Mouse (Mus musculus) midbrain, embryonic 12.5 days (tissue): ENCODE data around the gene Fn1. TPM values are rescaled to one million over a fixed set of nuclear protein-coding genes. Genes with fewer than 3 reads are reported as not detected.

Experiments used
- ATAC-seq: fragments of 200-750 bp; cut with Nextera tagmentation; 2 replicates; pipeline ENCODE4 v1.8.0; 2017; ENCODE audit warnings: low read depth, moderate TSS enrichment, moderate library complexity; ENCODE audit not compliant: low FRiP score
- H3K27ac ChIP-seq: fragments of 300-500 bp; sonication (generic); replicated peaks from 2 replicates; pipeline ENCODE4 v1.5.1; 2016; ENCODE audit warnings: mild to moderate bottlenecking
- H3K27me3 ChIP-seq: fragments of 300-500 bp; sonication (generic); 2 replicates; pipeline ENCODE4 v1.6.1; 2016; ENCODE audit warnings: mild to moderate bottlenecking
- H3K36me3 ChIP-seq: fragments of 300-500 bp; sonication (generic); 2 replicates; pipeline ENCODE4 v1.6.1; 2016
- H3K4me1 ChIP-seq: fragments of 300-500 bp; sonication (generic); 2 replicates; pipeline ENCODE4 v1.6.1; 2016
- H3K4me2 ChIP-seq: fragments of 300-500 bp; sonication (generic); replicated peaks from 2 replicates; pipeline ENCODE4 v1.6.1; 2016; ENCODE audit warnings: mild to moderate bottlenecking, moderate library complexity
- H3K4me3 ChIP-seq: fragments of 300-500 bp; sonication (generic); 2 replicates; pipeline ENCODE4 v1.5.1; 2016; ENCODE audit warnings: mild to moderate bottlenecking
- H3K9ac ChIP-seq: fragments of 300-500 bp; sonication (generic); replicated peaks from 2 replicates; pipeline ENCODE4 v1.6.1; 2016; ENCODE audit warnings: mild to moderate bottlenecking, moderate library complexity
- H3K9me3 ChIP-seq: fragments of 300-500 bp; sonication (generic); 2 replicates; pipeline ENCODE4 v1.6.1; 2016; ENCODE audit warnings: mild to moderate bottlenecking
- WGBS: fragments of 180-500 bp; shearing (Covaris S2); methylation state at CpG from one replicate; pipeline ENCODE4 v1.1.7; 2016; 5-methylcytosine and 5-hydroxymethylcytosine counted together
- polyA plus RNA-seq: library from polyadenylated mRNA; unstranded; fragments of >200 nt; fragmentation: Nextera tagmentation; extraction: Ambion mirVana; gene quantifications from 2 replicates; pipeline ENCODE4 v1.2.1, GENCODE M21; 2016

Fn1 gene
- polyA plus RNA-seq, 1 experiment from 2014 or later: 108 TPM

DNA sequence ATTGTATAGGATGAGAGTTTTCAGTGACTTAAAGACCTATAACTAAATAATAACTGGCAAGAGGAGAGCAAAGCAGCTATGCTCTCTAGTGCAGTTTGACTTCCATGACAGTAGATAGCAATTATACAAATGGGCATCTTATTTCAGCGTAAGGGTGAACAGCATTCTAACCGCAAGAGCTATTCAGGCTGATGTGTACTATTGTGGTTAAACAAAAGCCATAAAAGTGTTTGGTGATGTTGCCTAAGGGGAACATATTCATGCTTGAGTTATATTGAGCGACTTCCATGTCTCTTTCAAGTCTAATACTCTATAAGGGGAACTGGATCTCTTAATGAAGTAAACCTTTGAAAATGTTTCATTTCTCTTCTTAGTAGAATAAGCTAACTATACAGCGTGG, 21.3 kb upstream of the Fn1 start:
- WGBS: 80% methylated on average over 4 of the region's 4 CpGs
- no peak overlapping the region for H3K9ac ChIP-seq
- no peaks in the 10 kb centered on the region for H3K9me3 ChIP-seq
- H3K27ac ChIP-seq: 0 out of 2 replicates have a peak overlapping the region, but pooled peaks have one; percentile 7
- H3K27me3 ChIP-seq: no peaks in the 10 kb centered on the region
- H3K4me2 ChIP-seq: no peak overlapping the region
- H3K4me3 ChIP-seq: no peak overlapping the region
- H3K4me1 ChIP-seq: peaks cover 12% of the 10 kb centered on the region
- no peaks in the 10 kb centered on the region for H3K36me3 ChIP-seq
- ATAC-seq: no peak

DNA sequence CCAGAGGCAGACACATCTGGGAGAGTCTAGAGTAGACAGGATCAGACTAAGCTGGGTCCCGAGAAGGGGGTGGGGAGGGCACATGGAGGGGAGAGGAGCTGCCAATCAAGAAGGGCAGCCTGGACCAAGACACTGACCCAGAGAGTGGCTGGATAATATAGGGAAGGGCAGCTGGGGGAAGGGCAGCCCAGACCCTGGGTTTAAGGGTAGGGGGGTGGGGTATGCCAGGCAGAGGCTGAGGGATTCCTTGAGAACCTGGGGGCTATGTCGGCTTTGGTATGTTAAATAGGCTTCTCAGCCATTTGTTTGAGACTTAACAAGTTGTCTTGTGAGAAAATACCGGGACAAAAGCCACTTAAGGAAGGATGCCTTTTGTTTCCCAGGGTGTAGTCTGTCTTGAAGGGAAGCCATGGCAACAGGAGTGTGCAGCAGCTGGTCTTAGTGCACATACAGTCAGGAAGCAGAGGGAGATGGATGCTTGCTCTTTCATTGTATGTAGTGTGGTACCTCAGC, 20.5 kb upstream of the Fn1 start:
- no peaks in the 10 kb centered on the region for H3K36me3 ChIP-seq
- no peak overlapping the region for H3K4me2 ChIP-seq
- peak; percentile 92 for ATAC-seq
- no peaks in the 10 kb centered on the region for H3K27me3 ChIP-seq
- no peak overlapping the region for H3K9ac ChIP-seq
- no peaks in the 10 kb centered on the region for H3K9me3 ChIP-seq
- H3K4me1 ChIP-seq: peaks cover 12% of the 10 kb centered on the region
- no peak overlapping the region for H3K4me3 ChIP-seq
- 3% methylated on average over 3 of the region's 3 CpGs for WGBS
- 0 out of 2 replicates have a peak overlapping the region, but pooled peaks have one; percentile 7 for H3K27ac ChIP-seq

DNA sequence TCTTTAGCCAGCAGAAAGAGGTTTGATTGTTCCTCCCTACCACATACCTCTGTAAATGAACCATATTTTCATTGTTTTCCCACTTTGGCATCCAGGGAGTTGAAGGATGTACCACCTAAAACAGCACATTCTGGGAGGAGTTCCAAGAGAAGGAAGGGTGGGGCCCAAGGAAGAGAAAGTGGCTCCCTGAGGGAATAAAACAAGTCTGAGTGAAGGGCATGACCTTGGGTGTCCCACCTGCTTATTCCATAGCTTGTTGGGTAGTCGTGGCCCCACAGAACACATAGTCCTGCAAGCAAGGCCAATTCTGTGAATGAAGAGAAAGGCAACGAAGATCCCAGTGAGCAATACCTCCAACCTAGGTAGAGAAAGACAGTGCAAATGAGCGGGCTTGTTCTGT, 19.3 kb upstream of the Fn1 start:
- Histone ChIP-seq H3K4me3 (no peak overlapping the region), H3K9me3 (0 out of 2 replicates have a peak, but pooled peaks cover 4% of the 10 kb centered on the region), H3K4me1 (peaks cover 12% of the 10 kb centered on the region), H3K27me3 (no peaks in the 10 kb centered on the region), H3K9ac (no peak overlapping the region), H3K27ac (no peak overlapping the region), H3K36me3 (no peaks in the 10 kb centered on the region), H3K4me2 (no peak overlapping the region)
- 86% methylated on average over 3 of the region's 3 CpGs for WGBS
- no peak for ATAC-seq

DNA sequence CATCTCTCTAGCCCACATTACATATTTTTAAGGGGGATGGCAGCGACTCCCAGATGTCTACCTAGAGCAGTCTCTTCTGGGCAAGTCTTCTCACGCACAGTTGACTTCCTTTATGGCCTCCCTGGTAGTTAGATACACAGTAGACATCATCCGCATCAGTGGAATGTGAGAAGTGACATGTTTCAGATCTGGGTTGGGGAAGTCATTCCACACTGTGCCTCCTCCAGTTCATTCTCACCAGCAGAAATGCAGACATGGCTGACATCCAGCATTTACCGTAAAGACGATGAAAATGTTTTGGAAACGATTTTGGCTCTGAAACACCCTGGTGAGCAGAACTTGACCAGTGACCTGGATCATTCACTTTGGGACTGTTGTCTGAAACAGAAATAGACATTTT, 10.2 kb upstream of the Fn1 start:
- no peak for ATAC-seq
- Histone ChIP-seq H3K4me2 (no peak overlapping the region), H3K27me3 (no peaks in the 10 kb centered on the region), H3K9me3 (0 out of 2 replicates have a peak, but pooled peaks cover 11% of the 10 kb centered on the region), H3K9ac (no peak overlapping the region), H3K4me1 (no peaks in the 10 kb centered on the region), H3K27ac (no peak overlapping the region), H3K4me3 (no peak overlapping the region), H3K36me3 (no peaks in the 10 kb centered on the region)
- 89% methylated on average over 6 of the region's 6 CpGs for WGBS

DNA sequence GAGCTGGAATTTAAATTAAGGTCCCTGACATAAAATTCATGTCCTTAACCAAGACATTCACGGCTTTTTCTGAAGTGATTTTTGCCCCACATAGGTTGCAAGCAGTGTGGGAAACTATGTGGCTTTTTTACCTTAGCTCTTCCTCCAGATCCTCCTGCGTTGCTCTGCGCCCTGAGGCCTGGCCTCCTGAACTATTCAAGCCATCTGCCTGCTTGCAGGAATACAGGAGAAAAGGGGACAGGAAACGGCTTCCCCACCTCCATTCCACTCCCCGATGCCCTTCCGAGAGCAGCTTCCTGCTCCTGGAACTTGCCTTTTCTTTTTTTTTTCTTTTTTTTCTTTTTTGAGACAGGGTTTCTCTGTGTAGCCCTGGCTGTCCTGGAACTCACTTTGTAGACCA, 5.6 kb upstream of the Fn1 start:
- no peaks in the 10 kb centered on the region for H3K36me3 ChIP-seq
- peaks cover 9% of the 10 kb centered on the region for H3K27me3 ChIP-seq
- 0 out of 2 replicates have a peak, but pooled peaks cover 8% of the 10 kb centered on the region for H3K9me3 ChIP-seq
- no peak overlapping the region for H3K9ac ChIP-seq
- 86% methylated on average over 6 of the region's 6 CpGs for WGBS
- H3K4me3 ChIP-seq: no peak overlapping the region
- peaks cover 6% of the 10 kb centered on the region; the same call in 1 of the 2 replicates for H3K4me1 ChIP-seq
- H3K27ac ChIP-seq: no peak overlapping the region
- H3K4me2 ChIP-seq: no peak overlapping the region
- ATAC-seq: no peak

DNA sequence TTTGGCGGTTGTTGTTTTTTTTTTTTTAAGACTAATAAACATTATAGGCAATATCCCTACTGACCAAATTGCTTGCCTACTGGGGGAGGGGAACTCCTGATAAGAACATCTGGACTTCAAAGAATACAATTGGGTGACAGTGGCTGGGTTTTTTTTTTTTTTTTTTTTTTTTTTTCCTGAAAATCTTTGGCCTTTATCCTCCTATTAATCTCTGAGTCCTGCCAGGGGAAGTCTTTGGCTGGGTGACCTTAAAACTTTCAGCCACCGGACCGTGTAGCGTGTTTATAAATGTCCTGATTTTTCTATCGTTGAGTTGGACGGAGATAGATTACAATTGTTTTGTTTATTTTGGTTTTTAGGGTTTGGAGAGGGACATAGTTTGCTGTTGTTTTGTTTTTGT, 3.3 kb upstream of the Fn1 start:
- no peak overlapping the region for H3K4me3 ChIP-seq
- H3K36me3 ChIP-seq: no peaks in the 10 kb centered on the region
- no peak overlapping the region for H3K27ac ChIP-seq
- no peak overlapping the region for H3K4me2 ChIP-seq
- no peaks in the 10 kb centered on the region for H3K9me3 ChIP-seq
- peaks cover 12% of the 10 kb centered on the region for H3K4me1 ChIP-seq
- WGBS: 81% methylated on average over 6 of the region's 6 CpGs
- H3K27me3 ChIP-seq: peaks cover 13% of the 10 kb centered on the region
- no peak for ATAC-seq
- H3K9ac ChIP-seq: no peak overlapping the region

DNA sequence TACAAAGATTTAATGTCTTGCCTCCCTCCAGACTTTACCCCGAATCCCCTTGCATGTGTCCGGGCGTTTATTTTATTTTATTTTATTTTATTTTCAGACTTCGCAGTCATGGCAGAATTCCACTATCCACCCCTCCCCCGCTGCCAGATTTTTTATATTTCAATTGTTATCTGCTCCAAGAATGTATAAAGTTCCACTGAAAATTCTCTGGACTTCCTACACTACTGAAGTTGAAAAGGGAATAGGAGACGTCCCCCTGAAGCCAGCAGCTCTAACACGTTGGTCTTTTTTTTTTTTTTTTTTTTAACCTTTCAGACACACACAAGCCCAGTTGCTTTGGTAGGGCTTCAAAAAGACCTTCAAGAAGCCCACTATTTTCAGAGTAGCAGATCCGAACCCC, 1.2 kb upstream of the Fn1 start:
- H3K27ac ChIP-seq: no peak overlapping the region
- no peak for ATAC-seq
- no peak overlapping the region; the same call in 1 of the 2 replicates for H3K9ac ChIP-seq
- no peaks in the 10 kb centered on the region for H3K9me3 ChIP-seq
- peaks cover 30% of the 10 kb centered on the region for H3K27me3 ChIP-seq
- WGBS: 10% methylated on average over 8 of the region's 8 CpGs
- peak overlapping the region; percentile 67 for H3K4me3 ChIP-seq
- peaks cover 13% of the 10 kb centered on the region for H3K4me1 ChIP-seq
- peak overlapping the region; percentile 91 for H3K4me2 ChIP-seq
- H3K36me3 ChIP-seq: 0 out of 2 replicates have a peak, but pooled peaks cover 3% of the 10 kb centered on the region

DNA sequence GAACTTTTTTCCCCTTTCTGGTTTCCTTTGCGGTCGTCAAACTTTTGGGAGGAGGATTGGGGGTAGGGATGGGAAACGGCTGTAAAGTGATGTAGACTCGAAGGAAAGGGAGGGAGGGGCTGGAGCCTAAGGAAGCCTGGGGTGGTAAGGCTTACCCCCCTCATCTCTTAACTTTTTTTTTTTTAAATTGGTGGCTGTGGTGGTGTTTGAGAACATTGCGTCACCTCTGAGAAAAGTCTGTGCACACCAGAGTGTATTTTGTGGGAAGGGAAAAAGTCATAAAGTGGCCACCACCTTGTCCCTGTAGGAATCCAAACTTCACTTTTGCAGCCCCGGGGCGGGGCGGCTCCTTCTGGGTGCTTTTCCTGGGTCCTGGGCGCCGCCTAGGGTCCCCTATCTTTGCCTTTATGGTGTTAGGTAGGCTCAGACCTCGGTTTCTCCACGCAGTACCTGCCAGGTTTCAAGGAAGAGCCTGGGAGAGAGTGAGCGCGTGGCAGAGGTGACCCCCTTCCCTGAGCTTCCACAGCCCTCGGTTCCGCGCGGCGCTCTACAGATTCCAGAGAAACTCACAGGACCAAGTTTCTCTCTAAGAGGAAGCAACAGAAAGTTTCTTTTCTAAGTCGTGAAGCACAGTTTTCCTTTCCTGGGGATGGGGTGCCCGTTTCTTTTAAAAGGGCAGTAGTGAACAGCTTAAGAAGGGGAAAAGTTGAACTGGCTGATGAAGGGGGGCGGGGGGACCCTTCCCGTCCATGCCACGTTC, 580 bp upstream of the Fn1 start:
- Histone ChIP-seq H3K27ac (peak overlapping the region; percentile 83), H3K4me1 (peaks cover 13% of the 10 kb centered on the region)
- peak; percentile 31 for ATAC-seq

DNA sequence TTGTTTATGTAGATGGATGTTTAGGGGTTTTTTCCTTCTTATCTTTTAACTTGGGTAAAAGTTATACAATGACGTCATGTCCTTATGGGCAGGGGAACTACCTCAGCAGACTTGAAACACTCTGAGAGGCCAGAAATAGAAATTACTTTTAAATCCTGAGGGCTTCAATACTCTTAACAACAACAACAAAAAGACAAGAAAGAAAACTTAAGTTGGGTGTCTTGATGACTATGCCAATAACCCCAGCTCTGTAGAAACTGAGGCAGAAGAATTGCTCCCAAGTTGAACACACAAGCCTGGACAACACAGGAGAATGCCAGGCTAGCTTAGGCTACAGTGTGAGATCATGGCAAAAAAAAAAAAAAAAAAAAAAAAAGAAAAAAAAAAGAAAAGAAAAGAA, 1.2 kb downstream of the Fn1 start:
- Histone ChIP-seq H3K9ac (no peak overlapping the region), H3K4me1 (peaks cover 13% of the 10 kb centered on the region), H3K4me3 (no peak overlapping the region), H3K36me3 (peaks cover 15% of the 10 kb centered on the region; the same call in 1 of the 2 replicates), H3K27ac (no peak overlapping the region), H3K4me2 (peak overlapping the region; percentile 91), H3K9me3 (no peaks in the 10 kb centered on the region), H3K27me3 (peaks cover 38% of the 10 kb centered on the region)
- no peak for ATAC-seq
- WGBS: 48% methylated on average over 1 of the region's 1 CpGs

More for the DNA sequence above, 580 bp upstream of the Fn1 start:
- Histone ChIP-seq H3K9me3 (no peaks in the 10 kb centered on the region), H3K27me3 (peaks cover 30% of the 10 kb centered on the region), H3K4me2 (peak overlapping the region; percentile 91), H3K9ac (peak overlapping the region; percentile 72), H3K4me3 (peak overlapping the region; percentile 67), H3K36me3 (0 out of 2 replicates have a peak, but pooled peaks cover 3% of the 10 kb centered on the region)
- under 1% methylated on average over 23 of the region's 24 CpGs for WGBS

DNA sequence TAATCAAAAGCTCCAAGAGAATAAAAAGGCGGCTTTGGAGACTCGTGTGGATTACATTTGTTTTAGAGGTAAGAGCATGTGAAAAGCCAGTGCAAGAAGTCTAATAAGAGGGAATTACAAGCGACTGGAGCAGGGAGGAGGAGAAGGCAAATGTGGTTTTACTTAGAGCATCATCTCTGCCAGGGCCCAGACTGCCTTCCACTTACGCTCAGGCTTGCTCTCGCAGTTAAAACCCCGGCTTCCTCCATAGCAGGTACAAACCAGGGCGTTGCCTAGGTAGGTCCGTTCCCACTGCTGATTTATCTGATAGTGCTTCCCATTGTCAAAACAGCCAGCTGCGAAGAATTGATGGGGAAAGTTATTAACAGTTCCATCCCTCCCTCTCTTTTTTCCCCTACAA, 1.7 kb downstream of the Fn1 start:
- Histone ChIP-seq H3K4me3 (peak overlapping the region; percentile 18; the same call in 1 of the 2 replicates), H3K27me3 (peaks cover 38% of the 10 kb centered on the region), H3K27ac (no peak overlapping the region), H3K4me1 (peaks cover 13% of the 10 kb centered on the region), H3K9ac (no peak overlapping the region), H3K9me3 (no peaks in the 10 kb centered on the region), H3K4me2 (peak overlapping the region; percentile 32), H3K36me3 (peaks cover 15% of the 10 kb centered on the region; the same call in 1 of the 2 replicates)
- 48% methylated on average over 9 of the region's 9 CpGs for WGBS
- no peak for ATAC-seq

DNA sequence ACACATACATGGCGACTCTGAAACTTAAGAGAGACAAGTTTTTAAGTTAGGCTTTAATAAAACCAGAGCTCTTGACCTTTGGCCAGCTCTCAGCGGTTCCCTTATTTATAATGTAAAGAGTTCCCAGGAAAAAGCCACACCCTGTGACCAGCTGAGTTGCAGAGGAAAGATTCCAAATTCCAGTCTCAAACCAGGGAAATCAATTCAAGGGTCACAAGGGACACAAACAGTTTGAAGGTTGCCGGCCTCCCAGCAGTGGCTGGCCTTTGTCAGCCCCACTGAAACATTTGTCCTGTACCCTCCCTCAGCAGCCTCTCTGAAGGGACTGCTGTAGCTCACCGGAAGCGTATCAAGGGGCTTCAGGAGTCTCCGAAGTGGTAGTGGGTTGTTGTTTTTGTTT, 2.3 kb downstream of the Fn1 start:
- Histone ChIP-seq H3K9me3 (no peaks in the 10 kb centered on the region), H3K4me2 (peak overlapping the region; percentile 32), H3K9ac (no peak overlapping the region), H3K4me1 (peaks cover 13% of the 10 kb centered on the region), H3K27me3 (peaks cover 39% of the 10 kb centered on the region), H3K36me3 (peaks cover 15% of the 10 kb centered on the region; the same call in 1 of the 2 replicates), H3K4me3 (no peak overlapping the region), H3K27ac (no peak overlapping the region)
- WGBS: 21% methylated on average over 6 of the region's 6 CpGs
- no peak for ATAC-seq

DNA sequence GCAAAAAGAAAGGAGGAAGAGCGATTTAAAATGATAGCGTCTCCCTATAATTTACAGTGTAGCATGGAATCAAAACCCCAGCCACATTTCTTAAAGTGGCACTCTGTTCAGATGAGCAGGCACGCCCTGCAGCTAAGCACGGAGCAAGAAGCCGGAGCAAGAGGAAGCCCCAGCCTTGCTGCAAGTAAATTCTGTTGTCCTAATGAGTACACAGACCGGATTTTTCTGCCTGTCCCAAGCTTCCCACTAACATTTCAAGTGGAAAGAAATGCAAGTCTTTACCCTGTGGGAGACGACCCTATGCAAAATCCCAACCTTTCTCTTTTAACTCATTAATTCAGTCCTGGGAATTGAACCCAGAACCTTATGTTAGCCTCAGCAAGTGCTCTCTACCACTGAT, 4.8 kb downstream of the Fn1 start:
- Histone ChIP-seq H3K9ac (no peak overlapping the region), H3K4me3 (no peak overlapping the region), H3K27me3 (peaks cover 38% of the 10 kb centered on the region), H3K4me2 (no peak overlapping the region), H3K36me3 (peaks cover 34% of the 10 kb centered on the region), H3K9me3 (no peaks in the 10 kb centered on the region), H3K27ac (no peak overlapping the region), H3K4me1 (peaks cover 6% of the 10 kb centered on the region; the same call in 1 of the 2 replicates)
- no peak for ATAC-seq
- WGBS: 94% methylated on average over 7 of the region's 7 CpGs
